Mouse (Mus musculus) limb, embryonic 14.5 days (tissue): Measurements from ENCODE around the gene Gm49355. TPM values are rescaled to one million over a fixed set of nuclear protein-coding genes. Genes with fewer than 3 reads are reported as not detected.

Source experiments
- ATAC-seq: fragments of 200-750 bp; cut with Nextera tagmentation; 2 replicates; pipeline ENCODE4 v1.8.0; 2017; ENCODE audit warnings: low read depth, moderate number of reproducible peaks, moderate TSS enrichment; ENCODE audit not compliant: low FRiP score
- DNase-seq: peaks from one replicate; pipeline ENCODE4 v3.0.0-alpha.2; 2015; ENCODE audit warnings: low spot score
- H3K27ac ChIP-seq: fragments of 300-500 bp; sonication (generic); replicated peaks from 2 replicates; pipeline ENCODE4 v1.5.1; 2014; ENCODE audit warnings: low read depth, mild to moderate bottlenecking, low read length, moderate library complexity, mixed read lengths
- H3K27me3 ChIP-seq: fragments of 300-500 bp; sonication (generic); 2 replicates; pipeline ENCODE4 v1.6.1; 2014; ENCODE audit warnings: low read length, mixed read lengths; ENCODE audit not compliant: control insufficient read depth, insufficient read depth
- H3K36me3 ChIP-seq: fragments of 300-500 bp; sonication (generic); 2 replicates; pipeline ENCODE4 v1.6.1; 2014; ENCODE audit warnings: mild to moderate bottlenecking, low read length, moderate library complexity, mixed read lengths; ENCODE audit not compliant: control insufficient read depth, insufficient read depth
- H3K4me1 ChIP-seq: fragments of 300-500 bp; sonication (generic); 2 replicates; pipeline ENCODE4 v1.6.1; 2014; ENCODE audit warnings: antibody characterized with exemption, low read length, mixed read lengths; ENCODE audit not compliant: control insufficient read depth, insufficient read depth
- H3K4me2 ChIP-seq: fragments of 300-500 bp; sonication (generic); replicated peaks from 2 replicates; pipeline ENCODE4 v1.6.1; 2014; ENCODE audit warnings: low read depth, mild to moderate bottlenecking, low read length, moderate library complexity; ENCODE audit not compliant: severe bottlenecking
- H3K4me3 ChIP-seq: fragments of 300-500 bp; sonication (generic); replicated peaks from 2 replicates; pipeline ENCODE4 v1.5.1; 2014; ENCODE audit warnings: low read length
- H3K9ac ChIP-seq: fragments of 300-500 bp; sonication (generic); 2 replicates; pipeline ENCODE4 v1.6.1; 2014; ENCODE audit warnings: mild to moderate bottlenecking, low read depth, low read length, moderate library complexity; ENCODE audit not compliant: severe bottlenecking
- H3K9me3 ChIP-seq: fragments of 300-500 bp; sonication (generic); 2 replicates; pipeline ENCODE4 v1.6.1; 2016; ENCODE audit warnings: low read length; ENCODE audit not compliant: control insufficient read depth
- POLR2A ChIP-seq: fragments of 200-500 bp; IDR thresholded peaks from 2 replicates; pipeline ENCODE4 v1.8.0; 2012; ENCODE audit warnings: inconsistent platforms, mild to moderate bottlenecking, moderate library complexity, borderline replicate concordance; ENCODE audit not compliant: insufficient read depth, insufficient read length; ENCODE audit errors: extremely low read depth
- WGBS: fragments of 180-500 bp; shearing (Covaris S2); extraction: QIAGEN DNeasy Blood & Tissue Kit; methylation state at CpG from one replicate; pipeline ENCODE4 v1.1.7; 2014; 5-methylcytosine and 5-hydroxymethylcytosine counted together
- polyA plus RNA-seq, 2 experiments: library from polyadenylated mRNA; depleted of rRNA in 1 of 2; stranded (reverse) in 1 of 2; unstranded in 1 of 2; fragments of >200 nt; fragmentation: Nextera tagmentation in 1 of 2; extraction: Ambion mirVana in 1 of 2; gene quantifications; 2 replicates each; pipeline versions ENCODE4 v1.2.1 to v1.2.3; 2012 to 2014

Gene Gm49355
- polyA plus RNA-seq, 2 experiments, result 0.09 to 0.11 TPM

GRCm38 (mm10) chr14:12343451-12343941 lies 59.7 kb downstream of the Gm49355 start:
- ATAC-seq, result no peak
- WGBS, result 3% methylated on average over 20 of the region's 20 CpGs
- H3K9ac ChIP-seq, result no peak overlapping the region
- H3K4me1 ChIP-seq, result peaks cover 3% of the 10 kb centered on the region; the same call in 1 of the 2 replicates
- no peak overlapping the region for H3K4me2 ChIP-seq
- no peak overlapping the region for H3K27ac ChIP-seq
- TF ChIP-seq POLR2A, result no peak
- no peaks in the 10 kb centered on the region for H3K9me3 ChIP-seq
- peaks cover 99% of the 10 kb centered on the region for H3K27me3 ChIP-seq
- no peak for DNase-seq
- H3K4me3 ChIP-seq, result no peak overlapping the region
- no peaks in the 10 kb centered on the region for H3K36me3 ChIP-seq

GRCm38 (mm10) chr14:12344061-12344745 lies 60.4 kb downstream of the Gm49355 start:
- peak overlapping the region; percentile 41; the same call in 1 of the 2 replicates for H3K4me2 ChIP-seq
- no peak for DNase-seq
- TF ChIP-seq POLR2A, result no peak
- H3K9me3 ChIP-seq, result no peaks in the 10 kb centered on the region
- no peaks in the 10 kb centered on the region for H3K36me3 ChIP-seq
- peaks cover 3% of the 10 kb centered on the region; the same call in 1 of the 2 replicates for H3K4me1 ChIP-seq
- H3K9ac ChIP-seq, result no peak overlapping the region
- H3K27me3 ChIP-seq, result peaks cover 99% of the 10 kb centered on the region
- H3K27ac ChIP-seq, result no peak overlapping the region
- WGBS, result 3% methylated on average over 24 of the region's 24 CpGs
- H3K4me3 ChIP-seq, result peak overlapping the region; percentile 26
- ATAC-seq, result no peak

GRCm38 (mm10) chr14:12344746-12345240 lies 61.0 kb downstream of the Gm49355 start:
- Histone ChIP-seq H3K9ac (no peak overlapping the region), H3K4me1 (peaks cover 3% of the 10 kb centered on the region; the same call in 1 of the 2 replicates), H3K27ac (no peak overlapping the region), H3K4me3 (peak overlapping the region; percentile 26), H3K36me3 (no peaks in the 10 kb centered on the region), H3K9me3 (no peaks in the 10 kb centered on the region), H3K27me3 (peaks cover 100% of the 10 kb centered on the region), H3K4me2 (peak overlapping the region; percentile 41)
- DNase-seq (no peak), ATAC-seq (no peak)
- no peak for TF ChIP-seq POLR2A
- under 1% methylated on average over 36 of the region's 39 CpGs for WGBS

GRCm38 (mm10) chr14:12345241-12345921 lies 61.6 kb downstream of the Gm49355 start:
- peak overlapping the region; percentile 41 for H3K4me2 ChIP-seq
- no peak for ATAC-seq

More at GRCm38 (mm10) chr14:12345241-12345921, 61.6 kb downstream of the Gm49355 start:
- H3K4me1 ChIP-seq, result peaks cover 3% of the 10 kb centered on the region; the same call in 1 of the 2 replicates
- DNase-seq, result no peak
- no peaks in the 10 kb centered on the region for H3K9me3 ChIP-seq
- no peak overlapping the region for H3K27ac ChIP-seq
- no peak for TF ChIP-seq POLR2A
- under 1% methylated on average over 40 of the region's 40 CpGs for WGBS
- peak overlapping the region; percentile 26 for H3K4me3 ChIP-seq
- H3K36me3 ChIP-seq, result no peaks in the 10 kb centered on the region
- peaks cover 100% of the 10 kb centered on the region for H3K27me3 ChIP-seq
- H3K9ac ChIP-seq, result no peak overlapping the region
